Mouse (Mus musculus) forebrain, embryonic 15.5 days (tissue): ENCODE measurements around the gene Bmpr1b. TPM values are rescaled to one million over a fixed set of nuclear protein-coding genes. Genes with fewer than 3 reads are reported as not detected.

Experiments used
- ATAC-seq: fragments of 200-750 bp; cut with Nextera tagmentation; replicated peaks from 2 replicates; pipeline ENCODE4 v1.8.0; 2017; ENCODE audit warnings: mild to moderate bottlenecking, moderate TSS enrichment, moderate library complexity
- H3K27ac ChIP-seq: fragments of 300-500 bp; sonication (generic); replicated peaks from 2 replicates; pipeline ENCODE4 v1.5.1; 2015; ENCODE audit warnings: mild to moderate bottlenecking, inconsistent platforms
- H3K27me3 ChIP-seq: fragments of 300-500 bp; sonication (generic); 2 replicates; pipeline ENCODE4 v1.6.1; 2015; ENCODE audit warnings: inconsistent platforms
- H3K36me3 ChIP-seq: fragments of 300-500 bp; sonication (generic); 2 replicates; pipeline ENCODE4 v1.6.1; 2015; ENCODE audit warnings: mild to moderate bottlenecking, inconsistent platforms
- H3K4me1 ChIP-seq: fragments of 300-500 bp; sonication (generic); 2 replicates; pipeline ENCODE4 v1.6.1; 2015; ENCODE audit warnings: inconsistent platforms
- H3K4me2 ChIP-seq: fragments of 300-500 bp; sonication (generic); replicated peaks from 2 replicates; pipeline ENCODE4 v1.6.1; 2015; ENCODE audit warnings: mild to moderate bottlenecking, inconsistent platforms
- H3K4me3 ChIP-seq: fragments of 300-500 bp; sonication (generic); 2 replicates; pipeline ENCODE4 v1.5.1; 2015; ENCODE audit warnings: mild to moderate bottlenecking, inconsistent platforms
- H3K9ac ChIP-seq: fragments of 300-500 bp; sonication (generic); replicated peaks from 2 replicates; pipeline ENCODE4 v1.6.1; 2015; ENCODE audit warnings: mild to moderate bottlenecking, inconsistent platforms
- H3K9me3 ChIP-seq: fragments of 300-500 bp; sonication (generic); 2 replicates; pipeline ENCODE4 v1.6.1; 2016; ENCODE audit warnings: inconsistent platforms
- WGBS: fragments of 180-500 bp; shearing (Covaris S2); methylation state at CpG from one replicate; pipeline ENCODE4 v1.1.7; 2015; ENCODE audit warnings: mixed read lengths; 5-methylcytosine and 5-hydroxymethylcytosine counted together
- polyA plus RNA-seq: library from polyadenylated mRNA; unstranded; fragments of >200 nt; fragmentation: Nextera tagmentation; extraction: Ambion mirVana; gene quantifications from 2 replicates; pipeline ENCODE4 v1.2.1, GENCODE M21; 2015

Bmpr1b gene
- polyA plus RNA-seq, 1 experiment from 2014 or later = 5.8 TPM

DNA sequence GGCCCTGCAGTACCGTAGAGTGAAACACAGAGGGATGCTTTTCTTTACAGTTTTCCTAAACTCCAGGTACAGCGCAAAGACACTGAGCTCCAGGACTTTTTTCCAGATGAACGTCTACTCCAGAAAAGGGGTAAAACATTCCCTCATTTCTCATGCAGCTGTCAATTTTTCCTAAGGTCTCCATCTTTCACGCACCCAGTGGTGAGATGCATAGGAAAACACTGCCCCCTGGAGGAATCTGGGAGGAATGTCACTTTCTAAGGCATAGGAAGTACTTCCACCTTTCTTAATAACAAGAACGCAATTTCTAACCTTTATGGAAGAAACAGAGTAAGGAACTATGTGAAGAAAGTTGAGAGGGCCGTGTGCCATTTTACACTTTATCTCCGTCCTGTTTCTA, 330.4 kb downstream of the Bmpr1b start:
- H3K9me3 ChIP-seq = no peaks in the 10 kb centered on the region
- 44% methylated on average over 7 of the region's 7 CpGs for WGBS
- no peak overlapping the region for H3K4me2 ChIP-seq
- no peak overlapping the region for H3K9ac ChIP-seq
- no peak overlapping the region for H3K4me3 ChIP-seq
- no peaks in the 10 kb centered on the region for H3K36me3 ChIP-seq
- no peaks in the 10 kb centered on the region for H3K27me3 ChIP-seq
- peak; percentile 68 for ATAC-seq
- no peaks in the 10 kb centered on the region for H3K4me1 ChIP-seq
- no peak overlapping the region for H3K27ac ChIP-seq

DNA sequence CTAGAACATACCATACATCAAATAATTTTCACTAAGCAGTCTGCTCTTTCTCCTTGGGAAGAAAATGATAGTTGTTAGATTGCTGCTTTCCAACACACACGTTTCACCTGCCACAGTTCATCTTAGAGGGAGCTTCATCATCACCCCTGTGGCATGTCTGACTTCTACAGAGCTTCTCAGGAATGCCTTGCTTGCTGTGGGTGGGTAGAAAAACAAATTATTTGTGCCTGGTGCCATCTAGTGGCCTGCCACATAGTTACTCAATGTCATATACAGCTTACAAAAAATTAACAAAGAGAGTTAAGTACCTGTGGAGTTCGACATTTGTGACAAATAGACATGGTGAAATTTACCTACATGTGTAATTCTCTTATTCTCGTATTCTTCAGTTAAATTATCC, 338.1 kb downstream of the Bmpr1b start:
- H3K9me3 ChIP-seq = no peaks in the 10 kb centered on the region
- ATAC-seq = peak; percentile 92
- no peaks in the 10 kb centered on the region for H3K27me3 ChIP-seq
- 19% methylated on average over 3 of the region's 3 CpGs for WGBS
- H3K4me3 ChIP-seq = no peak overlapping the region
- no peaks in the 10 kb centered on the region for H3K36me3 ChIP-seq
- no peak overlapping the region for H3K4me2 ChIP-seq
- H3K9ac ChIP-seq = no peak overlapping the region
- no peak overlapping the region for H3K27ac ChIP-seq
- no peaks in the 10 kb centered on the region for H3K4me1 ChIP-seq

DNA sequence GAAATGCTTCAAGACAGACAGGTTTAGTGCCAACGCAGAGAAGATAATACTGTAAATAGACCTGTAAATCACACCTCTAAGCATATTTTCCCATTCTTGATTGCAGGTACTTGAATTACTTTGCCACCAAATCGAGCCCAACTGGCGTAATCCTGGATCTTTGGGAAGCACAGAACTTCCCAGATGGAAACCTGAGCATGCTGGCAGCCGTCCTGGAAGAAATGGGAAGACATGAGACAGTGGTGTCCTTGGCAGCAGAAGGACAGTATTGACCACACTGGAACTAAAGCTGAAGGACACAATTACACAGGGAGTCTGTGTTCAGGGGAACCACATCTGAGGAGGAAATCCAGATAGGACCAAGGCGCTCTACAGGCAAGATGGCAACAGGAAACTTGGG, 340.9 kb downstream of the Bmpr1b start:
- Histone ChIP-seq H3K36me3 (no peaks in the 10 kb centered on the region), H3K27me3 (no peaks in the 10 kb centered on the region), H3K9ac (no peak overlapping the region), H3K4me2 (no peak overlapping the region), H3K9me3 (no peaks in the 10 kb centered on the region), H3K27ac (no peak overlapping the region), H3K4me1 (no peaks in the 10 kb centered on the region), H3K4me3 (no peak overlapping the region)
- WGBS = 87% methylated on average over 5 of the region's 5 CpGs
- no peak for ATAC-seq

DNA sequence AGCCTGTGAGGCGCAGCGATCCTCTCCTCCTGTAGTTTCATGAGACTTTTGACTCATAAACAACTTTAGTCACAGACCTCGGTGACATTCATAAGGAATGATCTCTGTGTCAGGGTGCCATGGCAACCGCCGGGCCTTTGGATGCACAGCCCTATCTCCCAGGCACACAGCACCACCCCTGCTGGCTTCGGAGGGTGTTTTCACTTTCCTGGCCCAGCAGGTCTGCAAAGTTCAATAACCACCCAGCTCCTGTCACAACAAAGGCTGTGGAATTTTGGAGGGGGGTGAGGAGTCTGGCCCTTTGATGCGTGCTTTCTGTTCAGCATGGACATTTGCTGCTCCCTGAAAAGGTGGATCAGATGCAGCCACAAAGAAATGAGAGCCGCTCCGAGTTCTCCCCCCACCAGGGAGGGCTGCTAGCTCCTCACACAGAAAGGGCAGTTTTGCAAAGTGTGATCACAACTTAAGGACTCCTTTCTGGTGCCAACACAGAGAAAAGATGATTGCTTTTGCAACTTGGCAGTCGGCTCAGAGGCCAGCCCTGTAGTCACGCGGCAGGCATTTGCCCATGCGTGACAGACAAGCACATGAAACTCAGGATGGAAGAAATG, 349.8 kb downstream of the Bmpr1b start:
- WGBS = 2% methylated on average over 13 of the region's 13 CpGs
- H3K27ac ChIP-seq = no peak overlapping the region
- no peak overlapping the region for H3K9ac ChIP-seq

DNA sequence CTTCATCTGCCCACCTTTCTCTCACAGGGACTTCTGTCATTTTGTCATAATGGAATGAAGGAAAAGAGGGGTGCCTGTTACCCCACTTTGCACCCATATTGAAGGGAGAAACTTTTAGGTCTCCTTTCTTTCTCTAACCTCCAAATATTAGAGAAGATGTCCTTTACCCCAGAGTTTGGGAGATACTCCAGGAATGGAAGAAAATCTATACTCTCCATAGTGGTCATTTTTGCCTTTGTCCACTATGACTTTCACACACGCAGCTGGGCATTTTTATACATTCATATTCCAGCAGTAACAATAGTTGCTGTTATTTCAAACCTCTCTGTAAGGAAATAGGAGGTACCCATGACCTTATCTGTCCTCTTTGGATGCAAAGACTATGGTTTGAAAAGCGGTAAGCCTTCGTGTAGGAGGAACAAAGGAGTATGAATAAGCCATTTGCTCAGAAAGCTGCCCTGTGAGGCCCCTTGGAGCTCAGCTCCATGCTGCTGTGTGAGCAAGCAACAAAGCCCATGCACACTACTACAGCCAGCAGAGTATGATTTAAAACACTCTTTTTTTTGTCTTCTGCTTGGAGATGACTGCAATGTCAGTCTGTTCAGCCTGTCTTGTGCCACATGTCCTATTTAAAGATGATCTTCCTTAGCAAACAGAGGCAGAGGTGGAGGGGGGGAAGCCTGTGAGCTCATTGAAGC, 350.5 kb downstream of the Bmpr1b start:
- H3K4me1 ChIP-seq = peaks cover 22% of the 10 kb centered on the region
- no peaks in the 10 kb centered on the region for H3K9me3 ChIP-seq
- WGBS = 12% methylated on average over 3 of the region's 3 CpGs
- H3K4me2 ChIP-seq = peak overlapping the region; percentile 34; the same call in 1 of the 2 replicates
- H3K9ac ChIP-seq = no peak overlapping the region
- no peaks in the 10 kb centered on the region for H3K36me3 ChIP-seq
- H3K27ac ChIP-seq = no peak overlapping the region
- peak; percentile 44 for ATAC-seq
- no peaks in the 10 kb centered on the region; the same call in 1 of the 2 replicates for H3K27me3 ChIP-seq
- no peak overlapping the region for H3K4me3 ChIP-seq

More for the DNA sequence above, 349.8 kb downstream of the Bmpr1b start:
- peaks cover 20% of the 10 kb centered on the region for H3K4me1 ChIP-seq
- H3K4me2 ChIP-seq = peak overlapping the region; percentile 34
- no peak overlapping the region; the same call in 1 of the 2 replicates for H3K4me3 ChIP-seq
- H3K27me3 ChIP-seq = no peaks in the 10 kb centered on the region; the same call in 1 of the 2 replicates
- H3K9me3 ChIP-seq = no peaks in the 10 kb centered on the region
- ATAC-seq = peak; percentile 89
- no peaks in the 10 kb centered on the region for H3K36me3 ChIP-seq

DNA sequence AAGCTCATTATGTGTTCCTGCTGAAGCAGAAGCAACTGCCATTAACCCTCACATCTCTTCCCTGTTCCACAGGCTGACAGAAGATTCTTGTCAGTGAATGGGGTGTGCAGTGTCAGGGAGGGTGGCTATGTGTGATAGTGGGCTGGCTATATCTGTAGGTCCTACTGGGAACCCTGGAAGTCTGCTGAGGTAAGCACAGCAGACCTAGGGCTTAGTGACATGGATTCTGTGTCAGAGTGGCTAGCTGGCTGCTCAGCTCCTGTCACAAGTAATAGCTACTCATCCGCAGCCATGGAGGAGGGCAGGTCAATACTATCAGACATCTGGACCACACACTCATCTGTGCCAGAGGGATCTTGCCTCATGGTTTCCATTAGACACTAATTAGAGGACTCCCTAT, 354.4 kb downstream of the Bmpr1b start:
- H3K9me3 ChIP-seq = no peaks in the 10 kb centered on the region
- no peak overlapping the region for H3K9ac ChIP-seq
- H3K4me2 ChIP-seq = no peak overlapping the region
- H3K36me3 ChIP-seq = no peaks in the 10 kb centered on the region
- no peak overlapping the region for H3K4me3 ChIP-seq
- no peak overlapping the region for H3K27ac ChIP-seq
- H3K27me3 ChIP-seq = no peaks in the 10 kb centered on the region; the same call in 1 of the 2 replicates
- 56% methylated on average over 1 of the region's 1 CpGs for WGBS
- H3K4me1 ChIP-seq = peaks cover 20% of the 10 kb centered on the region
- ATAC-seq = peak; percentile 51

DNA sequence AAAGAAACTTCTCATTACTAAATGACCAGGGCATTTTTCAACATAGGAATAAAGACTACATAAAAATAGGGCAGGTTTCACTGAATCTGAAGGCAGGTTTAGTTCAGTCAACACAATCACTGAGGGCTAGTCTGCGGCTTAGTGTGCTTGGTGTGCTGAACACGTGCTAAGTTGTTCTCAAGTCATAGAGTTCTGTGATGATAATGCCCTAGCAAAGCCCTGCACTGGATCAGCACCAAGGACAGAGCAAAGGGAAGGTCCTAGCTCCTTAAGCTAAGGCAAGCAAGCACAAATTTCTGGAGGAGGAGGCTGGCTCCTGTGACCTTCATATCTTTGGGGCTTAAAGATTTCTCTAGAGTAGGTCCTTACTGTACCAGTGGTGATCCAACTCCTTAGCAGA, 357.9 kb downstream of the Bmpr1b start:
- H3K36me3 ChIP-seq = no peaks in the 10 kb centered on the region
- no peaks in the 10 kb centered on the region for H3K9me3 ChIP-seq
- no peak overlapping the region for H3K4me3 ChIP-seq
- H3K27me3 ChIP-seq = no peaks in the 10 kb centered on the region
- ATAC-seq = no peak
- no peak overlapping the region for H3K9ac ChIP-seq
- peaks cover 9% of the 10 kb centered on the region; the same call in 1 of the 2 replicates for H3K4me1 ChIP-seq
- WGBS = 10% methylated on average over 2 of the region's 2 CpGs
- no peak overlapping the region for H3K4me2 ChIP-seq
- no peak overlapping the region for H3K27ac ChIP-seq

DNA sequence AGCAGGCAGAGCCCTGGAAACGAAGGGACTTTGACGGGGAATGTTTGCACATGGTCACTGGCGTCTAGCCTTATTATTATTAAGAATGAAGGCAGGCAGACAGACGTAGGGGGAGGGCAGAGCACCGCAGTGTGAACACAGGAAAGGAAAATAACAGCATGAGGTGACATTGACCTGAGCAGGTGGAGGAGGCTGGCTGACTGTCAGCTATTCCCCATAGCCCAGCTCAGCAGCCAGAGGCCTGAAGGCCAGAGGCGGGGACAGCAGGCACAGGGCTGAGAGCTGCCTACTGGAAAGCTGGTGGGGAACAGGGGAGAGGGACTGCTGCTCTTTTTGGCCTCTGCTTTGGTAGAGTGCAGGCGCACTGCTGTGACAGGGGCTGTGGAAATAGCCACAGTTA, 358.3 kb downstream of the Bmpr1b start:
- H3K9ac ChIP-seq = no peak overlapping the region
- 0 out of 2 replicates have a peak, but pooled peaks have one; percentile 44 for ATAC-seq
- 37% methylated on average over 7 of the region's 7 CpGs for WGBS
- no peaks in the 10 kb centered on the region for H3K9me3 ChIP-seq
- H3K27me3 ChIP-seq = no peaks in the 10 kb centered on the region
- H3K36me3 ChIP-seq = no peaks in the 10 kb centered on the region
- H3K27ac ChIP-seq = no peak overlapping the region
- H3K4me1 ChIP-seq = peaks cover 9% of the 10 kb centered on the region; the same call in 1 of the 2 replicates
- H3K4me2 ChIP-seq = no peak overlapping the region
- no peak overlapping the region for H3K4me3 ChIP-seq

DNA sequence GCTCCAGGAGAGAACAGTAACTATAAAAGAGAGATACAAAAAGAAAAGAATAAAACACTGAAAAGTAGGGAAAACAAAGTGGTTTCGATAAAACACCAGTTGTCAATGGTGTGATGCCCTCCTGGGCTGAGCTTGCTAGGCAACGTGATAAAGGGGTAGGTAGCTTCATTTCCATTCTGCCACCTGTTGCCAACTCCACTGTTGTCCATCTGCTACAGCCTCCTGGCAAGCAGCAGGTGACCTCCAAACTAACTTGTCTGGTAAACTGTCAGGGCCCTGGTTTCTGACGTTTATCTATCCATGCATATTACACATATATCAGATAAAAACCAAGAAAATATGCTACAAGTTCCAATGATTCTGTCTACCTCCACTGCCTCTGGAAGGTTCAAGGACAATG, 359.6 kb downstream of the Bmpr1b start:
- Histone ChIP-seq H3K36me3 (no peaks in the 10 kb centered on the region), H3K4me2 (no peak overlapping the region), H3K4me3 (no peak overlapping the region), H3K27ac (no peak overlapping the region), H3K4me1 (peaks cover 4% of the 10 kb centered on the region; the same call in 1 of the 2 replicates), H3K9me3 (no peaks in the 10 kb centered on the region), H3K27me3 (no peaks in the 10 kb centered on the region), H3K9ac (no peak overlapping the region)
- no peak for ATAC-seq
- 78% methylated on average over 3 of the region's 3 CpGs for WGBS

DNA sequence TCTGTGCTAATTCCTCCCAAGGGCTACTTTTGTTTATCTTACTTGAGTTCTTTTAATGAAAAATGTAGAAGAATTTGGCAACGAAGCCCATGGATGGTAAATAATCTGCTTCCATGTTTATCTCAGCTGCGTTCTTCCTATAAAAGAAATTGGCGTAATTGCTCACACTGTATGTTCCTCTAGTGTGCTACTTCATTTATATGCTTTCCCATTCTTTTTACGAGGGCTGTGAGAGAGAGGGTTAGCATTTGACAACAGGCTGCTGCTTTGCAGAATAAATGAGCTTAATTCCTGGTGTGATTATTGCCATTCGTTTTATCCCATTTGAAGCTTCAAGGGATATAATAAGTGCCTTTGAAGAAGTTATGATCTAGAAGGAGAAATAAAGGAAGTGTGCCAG, 365.1 kb downstream of the Bmpr1b start:
- WGBS = 60% methylated on average over 5 of the region's 5 CpGs
- H3K9me3 ChIP-seq = no peaks in the 10 kb centered on the region
- H3K9ac ChIP-seq = no peak overlapping the region
- H3K4me2 ChIP-seq = no peak overlapping the region
- no peak overlapping the region for H3K4me3 ChIP-seq
- ATAC-seq = no peak
- no peaks in the 10 kb centered on the region for H3K36me3 ChIP-seq
- no peak overlapping the region for H3K27ac ChIP-seq
- H3K27me3 ChIP-seq = no peaks in the 10 kb centered on the region
- no peaks in the 10 kb centered on the region for H3K4me1 ChIP-seq

DNA sequence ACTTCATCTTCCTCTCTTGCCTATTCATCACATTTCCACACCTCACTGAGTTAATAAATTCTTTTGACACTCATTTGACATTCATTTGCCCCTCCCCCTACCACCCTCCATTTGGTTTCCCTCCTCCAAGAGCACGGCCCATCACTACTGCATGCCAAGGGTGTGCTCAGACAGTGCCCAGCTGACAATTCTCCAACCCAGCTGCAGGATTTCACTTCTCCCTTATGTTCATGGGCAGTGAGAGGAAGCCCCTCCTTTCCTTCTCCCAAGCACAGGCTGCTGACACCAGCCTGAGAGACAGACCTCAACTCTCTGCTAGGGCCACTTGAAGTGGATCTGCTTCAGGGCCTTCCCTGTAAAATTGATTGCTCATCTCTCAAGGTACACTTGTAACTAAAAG, 371.4 kb downstream of the Bmpr1b start:
- H3K4me1 ChIP-seq = peaks cover 6% of the 10 kb centered on the region
- no peaks in the 10 kb centered on the region for H3K27me3 ChIP-seq
- H3K4me2 ChIP-seq = no peak overlapping the region
- H3K36me3 ChIP-seq = no peaks in the 10 kb centered on the region
- no peaks in the 10 kb centered on the region for H3K9me3 ChIP-seq
- no peak overlapping the region for H3K27ac ChIP-seq
- no peak overlapping the region for H3K4me3 ChIP-seq
- 0 out of 2 replicates have a peak, but pooled peaks have one; percentile 13 for ATAC-seq
- no peak overlapping the region for H3K9ac ChIP-seq
- 25% methylated on average over 1 of the region's 1 CpGs for WGBS

DNA sequence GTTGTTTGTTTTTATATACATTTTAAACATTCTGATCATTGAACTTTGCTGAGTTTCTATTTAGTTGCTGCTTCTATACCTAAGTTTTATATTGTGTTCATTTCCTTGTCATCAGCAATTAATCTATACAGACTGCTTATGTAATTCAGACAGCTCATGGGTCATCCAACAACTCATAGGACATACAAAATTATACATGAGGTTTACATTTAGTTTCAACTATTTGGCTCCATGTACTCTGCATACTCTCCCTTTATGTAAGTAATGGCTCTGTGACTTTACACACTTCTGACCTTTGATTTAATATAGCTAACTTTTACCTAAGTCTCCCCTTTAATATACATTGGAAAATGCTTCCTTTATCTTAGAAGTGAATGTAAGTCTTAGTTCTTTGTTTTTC, 371.9 kb downstream of the Bmpr1b start:
- Histone ChIP-seq H3K4me3 (no peak overlapping the region), H3K4me2 (no peak overlapping the region), H3K9ac (no peak overlapping the region), H3K27ac (no peak overlapping the region), H3K27me3 (no peaks in the 10 kb centered on the region), H3K9me3 (no peaks in the 10 kb centered on the region), H3K36me3 (no peaks in the 10 kb centered on the region), H3K4me1 (peaks cover 6% of the 10 kb centered on the region)
- ATAC-seq = no peak
